Mouse (Mus musculus) ES-Bruce4 (cell line): ENCODE data around the gene Gm49661.

Experiments
- CTCF ChIP-seq: IDR thresholded peaks from one replicate; pipeline ENCODE4 v1.8.1; 2011; ENCODE audit warnings: low read depth, low read length
- EP300 ChIP-seq: IDR thresholded peaks from 2 replicates; pipeline ENCODE4 v1.6.1; 2011; ENCODE audit warnings: low read depth, low read length; ENCODE audit not compliant: insufficient read depth
- POLR2A ChIP-seq: IDR thresholded peaks from one replicate; pipeline ENCODE4 v1.8.1; 2011; ENCODE audit warnings: low read length; ENCODE audit not compliant: insufficient read depth

- no peak for TF ChIP-seq CTCF
- no peak for TF ChIP-seq POLR2A
- TF ChIP-seq EP300, result no peak
Measured at GRCm38 (mm10) chr8:84959811-84960210, 9.4 kb downstream of the Gm49661 start.
